Mouse (Mus musculus): Measurements from ENCODE around the gene Gm364.

The Gm364 gene

GRCm38 (mm10) chrX:57408769-57409168, at the start of gene Gm364:
TSS of gene Gm364 (plus strand) at chrX:57409154.
- no peak for DNase-seq

GRCm38 (mm10) chrX:57359316-57359715, 49.6 kb upstream of the Gm364 start:
- no peak for DNase-seq

GRCm38 (mm10) chrX:57364891-57365569, 43.9 kb upstream of the Gm364 start:
- no peak for DNase-seq

- DNase-seq = no peak
Measured at GRCm38 (mm10) chrX:57372965-57373364, 36.0 kb upstream of the Gm364 start.

GRCm38 (mm10) chrX:57373543-57373942, 35.4 kb upstream of the Gm364 start:
- DNase-seq = no peak

- DNase-seq = no peak
Measured at GRCm38 (mm10) chrX:57374029-57374428, 34.9 kb upstream of the Gm364 start.

- no peak for DNase-seq
Measured at GRCm38 (mm10) chrX:57377096-57377495, 31.9 kb upstream of the Gm364 start.

- no peak for DNase-seq
Measured at GRCm38 (mm10) chrX:57378579-57378978, 30.4 kb upstream of the Gm364 start.

- no peak for DNase-seq
Measured at GRCm38 (mm10) chrX:57380915-57381314, 28.0 kb upstream of the Gm364 start.

GRCm38 (mm10) chrX:57392367-57393246, 16.3 kb upstream of the Gm364 start, which contains the start of gene Rbmx:
TSS of gene Rbmx (minus strand) at chrX:57393036.
- peak; percentile 53 to 65 for DNase-seq

GRCm38 (mm10) chrX:57393412-57393811, 15.5 kb upstream of the Gm364 start:
- DNase-seq = no peak

GRCm38 (mm10) chrX:57401388-57401787, 7.6 kb upstream of the Gm364 start:
- DNase-seq = no peak

- peak in 1 of 2 experiments; percentile 5 for DNase-seq
Measured at GRCm38 (mm10) chrX:57403651-57404050, 5.3 kb upstream of the Gm364 start.

GRCm38 (mm10) chrX:57431610-57432009, 22.7 kb downstream of the Gm364 start:
- no peak for DNase-seq

- no peak for DNase-seq
Measured at GRCm38 (mm10) chrX:57433897-57434296, 24.9 kb downstream of the Gm364 start.

GRCm38 (mm10) chrX:57503634-57504033, 94.7 kb downstream of the Gm364 start, which contains the start of gene Gpr101:
TSS of gene Gpr101 (minus strand) at chrX:57503757.
- DNase-seq = no peak

- no peak for DNase-seq
Measured at GRCm38 (mm10) chrX:57506247-57506646, 97.3 kb downstream of the Gm364 start.

GRCm38 (mm10) chrX:57521117-57522095, 112.5 kb downstream of the Gm364 start:
- no peak for DNase-seq
